Mouse (Mus musculus): ENCODE results near the gene Rps6ka2.

DNA sequence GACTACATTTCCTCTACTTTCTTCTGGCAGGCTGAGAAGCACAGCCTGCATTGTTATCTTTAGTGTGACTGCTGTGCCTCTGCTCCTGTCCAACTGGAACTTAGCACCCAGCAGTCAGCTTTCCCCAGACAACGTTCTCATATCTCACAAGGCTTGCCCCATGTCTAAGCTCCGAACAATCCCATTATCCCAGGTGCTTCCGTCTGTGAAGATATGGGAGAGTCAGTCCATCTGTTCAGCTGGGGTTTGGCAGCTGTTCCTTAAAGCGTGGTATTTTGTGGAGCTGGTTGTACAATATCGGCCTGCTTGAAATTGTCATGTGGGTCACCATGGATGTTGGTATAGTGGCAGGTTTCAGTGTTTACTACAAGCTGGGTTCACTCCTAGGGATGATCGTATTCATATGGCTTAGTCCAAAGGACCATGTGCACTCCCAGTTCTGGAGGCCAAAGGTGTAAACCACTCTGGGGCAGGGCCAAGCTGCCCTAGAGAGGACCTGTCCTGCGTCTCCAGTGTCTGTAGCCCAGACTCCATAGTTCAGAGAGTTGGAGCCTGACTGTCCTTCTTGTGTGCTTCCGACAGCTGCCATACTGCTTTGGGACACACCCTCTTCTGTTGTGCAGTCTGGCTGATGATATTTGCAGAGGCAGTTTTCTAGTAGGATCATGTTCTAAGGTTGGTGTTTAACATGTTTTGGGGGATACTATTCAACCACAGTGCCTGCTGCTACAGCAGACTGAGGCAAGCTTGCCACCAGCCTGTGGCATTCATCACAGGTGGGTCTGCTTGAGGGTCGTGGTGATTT lies 27.4 kb downstream of the Rps6ka2 start:
- TF ChIP-seq HCFC1 (IDR thresholded peaks at IDR 0.05; ENCODE audit: borderline replicate concordance, insufficient read depth, low read length): no peak
- no peak for TF ChIP-seq ZNF384 (IDR thresholded peaks at IDR 0.05; ENCODE audit: low read depth, low read length)
- no peak for TF ChIP-seq ZC3H11A (IDR thresholded peaks at IDR 0.05; ENCODE audit: borderline replicate concordance, low read depth, low read length)
- no peak for TF ChIP-seq CHD2 (IDR thresholded peaks at IDR 0.05; ENCODE audit: low read depth, low read length)
